Mouse (Mus musculus) liver, embryonic 11.5 days (tissue): ENCODE results near the gene Prx. TPM values are rescaled to one million over a fixed set of nuclear protein-coding genes. Genes with fewer than 3 reads are reported as not detected.

ENCODE experiments used
- polyA plus RNA-seq: library from polyadenylated mRNA; unstranded; fragments of >200 nt; fragmentation: Nextera tagmentation; extraction: Ambion mirVana; gene quantifications from 2 replicates; pipeline ENCODE4 v1.2.1, GENCODE M21; 2014

Prx gene
- polyA plus RNA-seq, 1 experiment from 2014 or later: 0.80 TPM

Other genes starting within 250 kb of the Prx start
- 3.6 TPM in 2 replicates for gene Numbl, start 240.9 kb upstream of the Prx start, polyA plus RNA-seq
- 7.1 and 10.2 TPM in 2 replicates for gene Ltbp4, start 161.6 kb upstream of the Prx start, polyA plus RNA-seq
- 46.8 and 49.6 TPM in 2 replicates for gene Shkbp1, start 143.3 kb upstream of the Prx start, polyA plus RNA-seq
- 0.43 and 1.2 TPM in 2 replicates for gene Gm20479, start 141.9 kb upstream of the Prx start, polyA plus RNA-seq
- gene Sptbn4, start 51.6 kb upstream of the Prx start, polyA plus RNA-seq: 0.17 and 0.19 TPM in 2 replicates
- gene Blvrb, start 51.3 kb upstream of the Prx start, polyA plus RNA-seq: 581 and 583 TPM in 2 replicates
- 20.6 and 21.5 TPM in 2 replicates for gene Sertad3, start 25.6 kb upstream of the Prx start, polyA plus RNA-seq
- 23.0 and 24.3 TPM in 2 replicates for gene Sertad1, start 12.4 kb upstream of the Prx start, polyA plus RNA-seq
- gene Hipk4, start 23.9 kb downstream of the Prx start, polyA plus RNA-seq: 0.33 and 0.40 TPM in 2 replicates
- gene Pld3, start 53.9 kb downstream of the Prx start, polyA plus RNA-seq: 39.3 and 44.4 TPM in 2 replicates
- 33.9 and 35.1 TPM in 2 replicates for gene 2310022A10Rik, start 53.9 kb downstream of the Prx start, polyA plus RNA-seq
- gene Akt2, start 92.2 kb downstream of the Prx start, polyA plus RNA-seq: 68.4 and 70.1 TPM in 2 replicates
- gene Ttc9b, start 154.6 kb downstream of the Prx start, polyA plus RNA-seq: not detected in 2 replicates
- gene Map3k10, start 175.3 kb downstream of the Prx start, polyA plus RNA-seq: 4.8 and 5.6 TPM in 2 replicates
- 1.6 and 3.0 TPM in 2 replicates for gene Zfp607b, start 190.0 kb downstream of the Prx start, polyA plus RNA-seq
- gene Zfp60, start 232.1 kb downstream of the Prx start, polyA plus RNA-seq: 15.8 and 17.5 TPM in 2 replicates